Mouse (Mus musculus) T-helper 17 cell (primary cell): ENCODE measurements around the gene Pramel4.

Source experiments
- in situ Hi-C, 2 experiments: fragments of 300-600 bp; cut with MboI, MseI; formaldehyde crosslinking; loops; 1 replicate in 1 of 2; 2 replicates in 1 of 2; pipeline ENCODE4 v1.15.1; 2025; ENCODE audit warnings: high pct_unique_total_duplicates in 2 of 2

Gene Pramel4

GRCm38 (mm10) chr4:144058826-144059225, at the start of gene Pramel4:
TSS of gene Pramel4 (plus strand) at chr4:144059126.
- in situ Hi-C loops = loop anchor here in 1 of 2 experiments (10.0 kb wide), 1 partner anchor 46 kb away; the partner anchor contains the start of gene Gm13102

- in situ Hi-C loops = loop anchor here in 1 of 2 experiments (10.0 kb wide), 1 partner anchor 51 kb away; the partner anchor contains the start of gene Pramel4
Observed at GRCm38 (mm10) chr4:144106174-144106573, 47.2 kb downstream of the Pramel4 start, which contains the start of gene Gm13102. TSS of gene Gm13102 (plus strand) at chr4:144106474.
